Mouse (Mus musculus) cerebellum, adult 18-20 months (tissue): ENCODE results near the gene Glis3.

Experiments
- DNase-seq, 2 experiments: peaks; one replicate each; pipeline ENCODE4 v3.0.0; 2021

Gene Glis3

GRCm38 (mm10) chr19:28529006-28529405 lies 150.9 kb downstream of the Glis3 start:
- no peak for DNase-seq

GRCm38 (mm10) chr19:28527446-28527845 lies 152.4 kb downstream of the Glis3 start:
- no peak for DNase-seq

- no peak for DNase-seq
These were observed 154.5 kb downstream of the Glis3 start for GRCm38 (mm10) chr19:28525331-28525730.

- no peak for DNase-seq
These were observed 157.6 kb downstream of the Glis3 start for GRCm38 (mm10) chr19:28522289-28522688.

- no peak for DNase-seq
These were observed 159.1 kb downstream of the Glis3 start for GRCm38 (mm10) chr19:28520761-28521181.

GRCm38 (mm10) chr19:28520128-28520745 lies 159.6 kb downstream of the Glis3 start:
- no peak for DNase-seq

GRCm38 (mm10) chr19:28519296-28519695 lies 160.6 kb downstream of the Glis3 start:
- DNase-seq: no peak

- DNase-seq: no peak
These were observed 161.0 kb downstream of the Glis3 start for GRCm38 (mm10) chr19:28518846-28519245.

- DNase-seq: no peak
These were observed 161.6 kb downstream of the Glis3 start for GRCm38 (mm10) chr19:28518266-28518665.

GRCm38 (mm10) chr19:28517464-28518080 lies 162.3 kb downstream of the Glis3 start:
- DNase-seq: no peak

- DNase-seq: no peak
These were observed 163.4 kb downstream of the Glis3 start for GRCm38 (mm10) chr19:28516487-28516886.

GRCm38 (mm10) chr19:28512475-28512874 lies 167.4 kb downstream of the Glis3 start:
- DNase-seq: no peak

GRCm38 (mm10) chr19:28511910-28512309 lies 168.0 kb downstream of the Glis3 start:
- DNase-seq: no peak

- DNase-seq: no peak
These were observed 174.5 kb downstream of the Glis3 start for GRCm38 (mm10) chr19:28505376-28505775.

- no peak for DNase-seq
These were observed 176.9 kb downstream of the Glis3 start for GRCm38 (mm10) chr19:28503011-28503410.

GRCm38 (mm10) chr19:28500975-28501374 lies 178.9 kb downstream of the Glis3 start:
- DNase-seq: no peak

GRCm38 (mm10) chr19:28500505-28500904 lies 179.4 kb downstream of the Glis3 start:
- DNase-seq: no peak

- no peak for DNase-seq
These were observed 180.1 kb downstream of the Glis3 start for GRCm38 (mm10) chr19:28499786-28500185.

- no peak for DNase-seq
These were observed 184.0 kb downstream of the Glis3 start for GRCm38 (mm10) chr19:28495926-28496325.

GRCm38 (mm10) chr19:28493605-28494260 lies 186.1 kb downstream of the Glis3 start:
- DNase-seq: no peak

- DNase-seq: no peak
These were observed 201.8 kb downstream of the Glis3 start for GRCm38 (mm10) chr19:28478055-28478454.

- no peak for DNase-seq
These were observed 202.5 kb downstream of the Glis3 start for GRCm38 (mm10) chr19:28477326-28477863.

- DNase-seq: no peak
These were observed 206.3 kb downstream of the Glis3 start for GRCm38 (mm10) chr19:28473621-28474020.

- no peak for DNase-seq
These were observed 208.7 kb downstream of the Glis3 start for GRCm38 (mm10) chr19:28471144-28471543.
